Mouse (Mus musculus) lung, postnatal 4 days (tissue): ENCODE measurements around the gene Crabp1.

Source experiments
- DNase-seq, 2 experiments: peaks; one replicate each; pipeline ENCODE4 v3.0.0; 2021

Crabp1 gene

DNA sequence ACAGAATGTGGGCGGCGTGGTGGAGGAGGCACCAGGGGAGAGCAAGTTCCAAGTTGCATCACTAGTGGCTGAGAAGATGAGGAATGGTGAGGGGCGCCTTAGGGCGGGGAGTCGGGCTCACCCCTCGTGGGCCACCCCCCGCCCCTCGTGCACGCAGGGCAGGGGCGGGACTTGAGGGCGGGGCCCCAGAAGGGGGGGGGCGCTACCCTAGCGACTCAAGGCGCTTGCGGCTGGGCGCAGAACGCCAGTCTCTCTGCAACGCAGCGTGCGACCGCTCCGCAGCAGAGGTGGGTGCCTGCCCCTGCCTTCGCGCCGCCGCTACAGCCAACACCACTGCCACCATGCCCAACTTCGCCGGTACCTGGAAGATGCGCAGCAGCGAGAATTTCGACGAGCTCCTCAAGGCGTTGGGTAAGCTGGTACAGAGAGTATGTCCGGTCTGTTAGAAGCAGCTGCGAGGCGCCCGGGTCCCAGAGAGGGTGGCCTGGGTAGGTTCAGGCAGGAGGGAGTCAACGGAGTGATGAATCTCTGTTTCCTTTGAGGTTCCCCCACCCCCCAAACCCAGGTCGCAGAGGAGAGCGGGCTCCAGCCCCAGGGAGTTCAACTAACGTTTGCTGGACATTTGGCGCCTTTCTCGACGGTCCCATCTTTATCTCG lies at the start of gene Crabp1:
Gene Crabp1, plus strand, starts transcription at position 188 of the 657 bp plus-strand sequence.
- DNase-seq: peak in 1 of 2 experiments; percentile 28

DNA sequence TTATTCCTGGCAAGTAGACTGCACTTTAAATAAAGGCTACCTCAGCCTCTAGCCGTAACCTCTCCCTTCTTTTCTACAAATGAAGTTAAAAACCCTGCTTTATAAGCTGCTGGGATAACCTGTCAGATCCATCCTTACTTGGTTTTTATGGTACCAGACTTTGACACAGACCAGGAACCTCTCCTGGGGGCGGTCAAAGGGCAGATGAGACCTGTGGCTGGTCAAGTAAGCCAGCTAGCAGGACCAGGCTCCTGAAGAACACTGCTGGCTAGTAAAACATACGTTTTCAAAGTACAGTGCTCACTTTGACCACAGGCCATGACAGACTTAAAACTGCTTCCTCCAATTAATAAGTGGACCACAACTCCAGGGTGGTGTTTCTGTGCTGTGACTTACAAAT lies 48.8 kb upstream of the Crabp1 start:
- DNase-seq: no peak

DNA sequence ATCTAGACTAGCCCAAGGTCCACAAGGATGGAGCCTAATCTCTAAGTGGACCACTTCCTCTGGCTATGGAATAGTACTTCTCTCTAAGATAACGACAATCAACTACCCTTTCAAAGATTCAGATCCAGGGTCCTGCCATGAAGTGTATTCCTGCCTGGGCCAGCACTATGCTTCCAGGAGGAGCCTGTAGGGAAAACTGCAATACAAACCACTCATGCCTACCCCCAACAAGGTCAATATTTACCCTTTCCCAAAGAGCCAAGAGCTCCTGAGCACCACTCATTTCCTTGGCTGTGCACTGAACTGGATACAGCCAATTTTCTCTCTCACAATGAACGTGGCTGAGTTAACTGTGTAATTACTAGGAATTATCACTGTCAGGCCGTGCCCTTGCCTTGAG lies 47.0 kb upstream of the Crabp1 start:
- no peak for DNase-seq

DNA sequence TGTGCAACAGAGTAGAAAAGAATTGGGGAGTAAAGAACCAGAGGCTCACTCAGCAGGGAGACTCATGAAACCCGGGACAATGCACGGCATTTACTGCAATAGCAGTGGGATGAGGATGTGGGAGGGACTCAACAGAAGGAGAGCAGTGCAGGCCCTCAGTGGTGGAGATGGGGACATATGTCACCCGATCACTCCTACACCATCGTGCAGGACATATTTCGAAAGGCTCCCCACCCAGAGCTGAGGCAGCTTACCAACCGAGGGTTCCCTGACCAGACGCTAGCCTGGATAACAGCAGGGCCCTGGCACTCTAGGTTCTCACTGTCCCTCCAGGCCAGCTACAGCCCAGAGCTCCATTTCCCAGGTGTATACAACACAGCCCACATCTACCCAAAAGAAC lies 42.4 kb upstream of the Crabp1 start:
- DNase-seq: no peak

DNA sequence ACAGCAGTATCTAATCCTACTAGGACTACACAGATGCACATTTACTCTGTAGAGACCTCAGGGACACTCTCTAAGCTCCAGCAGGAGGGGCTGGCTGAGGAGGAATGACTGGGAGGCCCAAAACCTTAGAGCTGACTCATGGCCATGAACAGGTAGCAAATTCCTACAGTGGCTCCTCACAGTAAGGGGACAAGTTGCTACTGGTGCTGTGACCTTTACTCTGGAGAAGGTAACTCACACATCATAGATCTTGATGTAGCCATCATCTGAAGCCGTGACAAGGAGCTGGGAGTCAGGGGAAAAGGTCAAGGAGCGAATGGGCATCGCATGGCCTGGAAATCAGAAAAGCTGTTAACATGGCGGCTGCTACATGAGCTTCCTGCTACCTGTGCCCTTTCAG lies 42.0 kb upstream of the Crabp1 start:
- DNase-seq: no peak

DNA sequence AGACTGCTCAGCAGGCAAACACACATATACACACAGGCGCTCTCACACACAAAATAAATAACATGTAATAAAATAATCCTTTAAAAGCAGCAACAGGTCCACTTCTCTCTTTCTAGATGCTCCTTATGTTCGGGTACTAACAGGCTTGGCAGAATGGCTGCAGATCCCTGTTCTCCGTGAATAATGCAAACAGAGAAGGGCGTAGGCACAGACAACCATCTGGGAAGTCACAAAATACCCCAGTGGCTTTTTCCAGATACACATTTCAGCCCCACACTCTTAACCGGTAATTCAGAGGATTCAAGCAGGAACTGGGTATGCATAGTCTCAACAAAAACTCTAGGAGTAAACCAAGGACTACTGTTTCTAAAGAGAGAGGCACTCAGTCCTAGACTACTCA lies 38.2 kb upstream of the Crabp1 start:
- DNase-seq: no peak

DNA sequence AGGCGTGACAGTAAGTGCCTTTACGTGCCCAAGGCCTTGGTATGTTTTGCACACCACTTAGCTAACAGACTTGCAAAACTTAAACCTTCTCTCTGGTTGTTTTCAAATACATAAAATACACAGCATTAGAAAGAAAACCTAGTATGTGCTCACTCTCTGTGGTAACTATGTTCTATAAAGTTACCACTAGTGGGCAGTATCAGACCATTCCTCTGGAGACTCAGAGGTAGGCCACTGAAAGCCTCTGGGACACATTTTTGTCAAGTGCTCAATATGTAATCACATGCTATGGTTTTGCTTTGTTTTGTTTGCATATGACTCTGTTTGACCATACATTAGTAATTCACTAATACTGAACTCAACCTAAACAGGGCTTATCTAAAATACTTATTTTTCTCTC lies 32.4 kb upstream of the Crabp1 start:
- no peak for DNase-seq

DNA sequence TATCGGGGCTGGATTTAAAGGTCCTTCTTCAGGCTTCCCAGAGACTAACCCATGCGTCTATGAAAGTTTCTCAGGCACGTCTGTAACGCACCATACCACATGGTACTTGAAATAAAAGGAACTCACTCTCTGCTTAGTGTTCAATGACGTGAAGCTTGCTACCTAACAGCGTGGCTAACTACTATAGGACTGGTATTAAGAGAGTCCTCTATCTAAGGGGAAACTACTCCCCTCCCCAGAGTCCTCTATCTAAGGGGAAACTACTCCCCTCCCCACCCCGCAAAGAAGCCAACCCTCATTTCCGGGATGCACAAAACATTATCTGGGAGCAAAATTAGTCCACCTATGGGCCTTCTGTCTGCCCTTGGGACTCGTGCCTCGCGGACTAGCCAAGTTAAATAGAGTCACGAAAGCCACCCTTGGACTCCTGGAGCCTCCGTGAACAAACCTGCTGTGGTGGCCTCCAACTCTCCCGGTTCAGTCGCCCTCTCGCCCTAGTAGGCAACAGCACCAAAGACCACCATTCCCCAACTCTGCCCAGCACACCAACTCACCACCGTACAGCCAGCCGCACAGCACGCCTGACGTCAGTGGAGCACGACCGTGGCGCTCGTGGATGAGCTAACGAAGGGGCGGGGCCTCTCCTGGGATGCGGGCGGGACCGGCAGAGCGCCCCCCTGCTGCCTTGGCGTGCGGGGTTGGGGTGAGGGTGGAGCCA lies 30.5 kb upstream of the Crabp1 start, which contains the start of gene Wdr61:
Gene Wdr61, minus strand, starts transcription at position 599 of the 718 bp plus-strand sequence.
- peak; percentile 97 to 99 for DNase-seq

DNA sequence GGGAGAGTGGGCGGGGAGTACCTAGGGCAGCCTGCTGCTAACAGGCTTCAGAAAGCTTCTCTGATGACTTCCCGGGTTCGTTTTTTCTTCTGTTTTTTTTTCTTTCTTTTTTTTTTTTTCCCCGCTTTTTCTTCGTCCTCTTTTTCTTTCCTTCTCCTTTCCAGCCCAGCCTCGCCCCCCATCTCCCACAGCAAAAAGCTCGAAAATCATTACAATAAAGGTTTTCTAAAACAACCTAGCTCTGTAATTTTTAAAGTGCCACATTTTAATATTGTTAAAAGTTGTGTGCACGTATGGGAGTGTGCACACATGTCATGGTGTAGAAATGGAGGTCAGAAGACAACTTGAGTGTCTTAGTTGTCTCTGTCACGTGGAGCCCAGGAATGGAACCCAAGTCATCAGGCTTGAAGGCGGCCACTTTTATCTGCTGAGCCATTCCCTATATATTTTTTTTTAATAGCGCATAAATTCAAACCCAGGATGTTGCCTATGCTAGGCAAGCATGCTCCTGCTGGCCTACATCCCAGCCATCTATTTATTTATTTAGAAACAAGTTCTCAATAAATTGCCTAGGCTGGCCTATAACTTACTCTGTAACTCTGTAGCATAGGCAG lies 29.8 kb upstream of the Crabp1 start:
- DNase-seq: no peak

DNA sequence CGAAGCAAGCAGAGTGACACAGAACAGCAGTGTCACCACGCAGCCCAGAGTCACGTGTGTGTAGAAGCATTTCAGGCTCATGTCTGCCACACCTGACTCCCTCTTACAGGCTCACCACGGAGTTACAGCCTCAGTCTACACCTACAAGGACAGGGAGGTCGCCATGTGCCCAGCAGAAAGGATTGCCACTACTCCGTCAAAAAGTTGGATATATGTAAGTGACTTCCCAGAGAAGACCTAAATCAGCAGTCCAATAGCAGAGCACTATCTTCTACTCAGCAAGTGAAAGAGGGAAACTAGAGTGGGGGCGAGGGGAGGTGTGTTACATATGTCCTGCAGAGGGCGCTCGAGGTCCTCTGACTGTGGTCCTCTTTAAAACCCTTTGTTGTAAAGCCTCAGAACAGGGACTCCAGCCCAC lies 28.3 kb upstream of the Crabp1 start:
- peak in 1 of 2 experiments; percentile 52 for DNase-seq

DNA sequence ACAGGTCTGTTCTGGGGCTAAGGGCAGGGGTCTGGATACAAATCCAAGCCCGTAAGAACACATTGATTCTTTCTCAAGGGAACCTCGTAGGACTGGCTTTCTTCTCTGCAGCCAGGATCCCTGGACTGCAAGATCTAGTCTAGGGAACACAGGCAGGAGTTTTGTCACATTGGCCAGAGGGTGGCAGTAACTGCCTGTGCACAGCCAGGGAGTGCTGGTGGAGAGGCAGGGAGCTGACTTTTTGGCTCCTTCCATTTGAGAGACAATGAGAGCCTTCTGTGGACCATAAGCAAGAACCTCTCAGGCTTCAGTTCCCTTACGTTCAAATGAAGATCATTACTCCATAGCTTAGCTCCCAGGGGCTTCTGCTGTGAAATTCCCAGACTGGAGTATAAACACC lies 26.2 kb upstream of the Crabp1 start:
- peak; percentile 53 to 62 for DNase-seq

DNA sequence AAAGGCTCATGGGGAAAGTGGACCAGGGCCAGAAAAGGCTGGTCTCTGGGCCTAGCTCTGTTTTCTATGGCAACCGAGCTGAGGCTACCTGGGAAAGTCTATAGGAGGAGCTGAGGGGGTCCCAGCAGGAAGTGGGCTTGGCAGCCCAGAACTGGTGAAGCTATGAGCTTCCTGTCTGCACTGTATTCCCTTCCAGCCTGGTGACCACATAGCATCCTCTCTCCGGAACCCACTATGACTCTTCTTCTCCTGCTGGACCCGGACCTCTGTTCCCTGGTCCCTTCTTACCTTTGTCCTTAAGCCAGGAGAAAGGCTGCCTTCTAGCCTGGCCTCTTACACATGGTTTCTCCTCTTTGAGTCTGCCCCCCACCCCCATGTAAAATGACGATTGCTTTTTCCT lies 20.7 kb upstream of the Crabp1 start:
- no peak for DNase-seq

DNA sequence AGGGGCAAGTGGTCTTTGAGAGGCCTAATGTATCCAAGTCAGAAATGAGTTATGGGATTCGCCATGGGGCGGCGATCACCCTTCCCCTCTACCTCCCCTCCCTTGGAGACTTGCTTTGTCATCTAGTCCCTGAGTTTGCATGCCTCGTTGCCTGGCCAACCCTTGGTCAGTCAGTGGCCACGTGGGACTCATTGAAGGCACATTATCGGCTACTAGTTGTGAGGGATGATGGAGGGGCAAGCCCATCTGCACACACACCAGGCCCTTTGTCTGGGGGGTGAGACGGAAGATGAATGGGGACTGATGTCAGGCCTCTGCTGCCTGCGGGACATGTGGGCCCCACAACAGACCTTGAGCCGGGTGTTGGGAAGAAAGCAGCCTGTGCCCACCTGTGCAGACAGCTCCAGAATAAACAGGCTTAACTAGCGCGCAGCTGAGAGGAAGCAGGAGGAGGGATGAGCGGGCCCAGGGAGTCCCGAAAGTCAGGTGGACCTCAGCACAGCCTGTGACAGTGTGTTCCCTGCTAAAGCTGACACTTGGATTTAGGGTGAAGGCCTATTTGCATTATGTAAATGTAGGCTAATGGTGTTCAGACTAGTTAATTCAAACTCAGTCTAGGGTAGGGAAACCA lies 18.7 kb upstream of the Crabp1 start:
- no peak for DNase-seq

DNA sequence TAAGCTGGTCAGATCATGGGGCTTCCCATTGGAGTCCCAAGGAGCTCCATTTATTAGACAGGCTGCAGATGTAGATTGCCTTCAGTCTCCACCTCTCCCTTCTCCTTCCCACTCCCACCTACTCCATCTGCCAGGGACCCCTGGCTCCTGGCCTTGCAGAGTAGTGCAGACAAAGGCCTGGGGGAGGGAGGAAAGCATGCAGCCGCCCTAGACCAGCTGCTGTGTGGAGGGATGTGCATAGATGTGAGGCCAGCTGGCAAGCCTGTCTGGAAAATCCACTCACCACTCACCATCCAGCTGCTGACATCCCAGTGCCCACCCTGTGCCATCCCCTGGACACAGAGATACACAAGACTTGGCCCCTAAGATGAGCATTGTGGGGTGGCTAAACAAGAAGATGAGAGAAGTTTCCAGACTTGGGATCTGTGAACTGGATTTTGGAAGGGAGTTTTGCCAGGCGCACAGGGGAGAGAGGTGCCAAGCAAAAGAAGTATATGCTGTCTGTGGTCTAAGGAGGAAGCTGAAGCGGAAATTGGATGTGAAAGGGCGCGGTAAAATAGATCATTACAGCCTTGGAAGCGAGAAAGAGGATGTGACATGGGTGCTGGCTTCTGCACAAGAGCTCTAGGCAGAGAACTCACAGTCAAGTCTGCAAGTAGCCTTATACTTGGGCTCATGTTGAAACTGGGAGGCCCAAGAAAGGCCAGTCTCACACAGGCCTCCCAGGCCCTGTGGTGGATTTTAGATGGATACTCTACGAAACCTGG lies 14.2 kb upstream of the Crabp1 start:
- DNase-seq: peak in 1 of 2 experiments; percentile 37

DNA sequence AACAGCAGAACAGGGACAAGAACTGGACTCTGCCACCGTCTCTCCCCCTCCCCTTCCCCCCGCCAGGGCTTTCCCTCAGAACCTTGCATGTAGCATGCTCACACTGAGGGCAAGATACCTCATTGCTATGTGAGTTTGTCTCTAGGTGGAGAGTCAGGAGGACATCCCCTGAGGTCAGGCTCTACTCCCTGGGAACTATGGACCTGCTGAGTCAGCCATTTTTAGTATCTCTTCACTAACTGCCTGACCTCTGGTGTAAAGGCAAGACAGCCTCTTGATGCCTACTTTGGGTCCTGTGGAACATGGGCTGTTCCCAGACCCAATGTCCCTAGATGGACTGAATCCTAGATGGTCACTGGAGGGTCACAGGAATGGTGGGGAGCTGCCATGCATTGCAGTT lies 12.9 kb upstream of the Crabp1 start:
- no peak for DNase-seq

DNA sequence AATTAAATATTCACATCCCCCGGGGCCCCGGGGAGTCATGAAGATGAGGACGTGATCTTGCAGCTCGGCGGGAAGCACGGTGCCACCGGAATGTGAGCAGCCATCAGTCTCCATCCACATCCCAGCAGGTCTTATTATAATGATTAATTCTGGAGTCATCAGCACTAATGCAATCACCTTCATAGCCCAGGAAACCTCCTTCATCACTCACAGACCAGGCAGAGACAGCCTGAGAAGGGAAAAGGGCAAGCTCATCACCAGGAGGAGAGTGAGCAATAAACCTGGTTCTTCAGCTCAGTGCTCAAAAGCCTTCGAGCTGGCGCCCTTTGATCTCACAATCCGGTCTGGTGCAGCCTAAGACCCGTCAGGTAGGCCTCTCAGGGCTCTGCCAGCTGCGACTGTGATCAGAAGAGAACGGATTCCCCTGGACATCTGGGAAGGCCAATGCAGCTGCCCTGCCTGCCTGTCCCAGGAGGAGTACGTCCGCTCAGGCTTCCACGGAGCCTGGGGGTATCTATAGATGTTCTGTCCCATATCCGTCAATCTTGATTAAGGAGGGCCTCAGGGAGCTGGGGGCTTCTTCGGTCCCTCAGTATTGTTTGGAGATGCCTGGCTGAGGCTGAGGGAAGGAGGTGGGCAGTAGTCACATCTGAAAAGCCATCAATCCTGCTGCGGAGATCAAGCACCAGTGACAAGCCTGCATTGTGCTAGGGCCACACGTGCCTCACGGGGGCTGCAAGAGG lies 12.2 kb upstream of the Crabp1 start:
- no peak for DNase-seq

DNA sequence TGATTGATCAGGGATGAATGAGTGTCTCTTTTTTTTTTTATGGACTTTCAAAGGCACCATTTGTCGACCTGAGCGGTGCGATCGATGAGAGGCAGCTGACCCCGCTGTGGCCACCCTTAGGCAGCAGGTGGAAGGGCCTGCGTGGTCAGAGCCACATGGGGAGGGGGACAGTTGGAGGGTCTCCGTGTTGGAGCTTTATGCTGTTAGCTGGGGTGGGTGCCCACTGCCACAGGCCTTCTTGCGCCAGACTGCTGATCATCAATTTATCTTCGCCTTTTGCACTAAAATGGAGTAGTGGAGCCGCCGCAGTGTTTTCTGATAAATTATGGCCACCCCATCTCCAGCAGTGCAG lies 11.6 kb upstream of the Crabp1 start:
- no peak for DNase-seq

DNA sequence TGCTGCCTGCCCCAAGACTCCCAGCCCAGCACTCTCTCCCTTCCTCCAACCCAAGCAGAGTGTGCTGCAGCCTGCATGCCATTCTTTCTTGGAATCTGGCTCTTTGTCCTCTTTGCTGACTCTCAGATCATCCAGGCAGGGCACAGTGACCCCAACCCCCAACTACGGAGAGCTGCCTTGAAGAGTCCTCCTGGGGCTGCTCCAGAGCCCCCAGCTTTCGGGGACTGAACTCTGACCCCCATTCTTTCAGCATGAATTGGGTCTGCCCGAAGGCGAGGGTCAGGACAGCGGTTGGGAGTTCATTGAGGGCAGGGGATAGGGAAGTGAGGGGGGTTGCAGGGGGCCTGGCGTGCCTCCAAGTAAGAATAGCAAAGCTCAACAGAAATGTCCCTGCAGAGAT lies 5.0 kb upstream of the Crabp1 start:
- DNase-seq: peak in 1 of 2 experiments; percentile 31

DNA sequence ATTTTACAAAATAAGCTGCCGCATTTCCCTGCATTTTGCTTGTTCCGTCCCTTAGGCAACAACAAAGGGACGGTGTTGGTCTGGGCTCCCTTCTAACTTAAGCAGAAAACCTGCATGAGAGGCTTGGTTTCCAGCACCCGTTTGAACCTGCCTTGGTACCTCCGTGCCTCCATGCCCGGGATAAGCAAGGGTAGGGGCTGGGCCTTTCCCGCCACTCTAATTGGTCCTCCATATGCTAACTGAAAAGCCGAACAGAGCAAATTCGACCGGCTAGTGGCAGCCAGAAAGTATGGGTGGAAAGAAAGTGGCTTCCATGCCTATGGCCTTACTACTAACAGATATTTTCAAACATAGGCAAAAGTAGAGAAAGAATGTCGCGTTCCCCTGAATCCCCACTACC lies 457 bp upstream of the Crabp1 start:
- DNase-seq: no peak

DNA sequence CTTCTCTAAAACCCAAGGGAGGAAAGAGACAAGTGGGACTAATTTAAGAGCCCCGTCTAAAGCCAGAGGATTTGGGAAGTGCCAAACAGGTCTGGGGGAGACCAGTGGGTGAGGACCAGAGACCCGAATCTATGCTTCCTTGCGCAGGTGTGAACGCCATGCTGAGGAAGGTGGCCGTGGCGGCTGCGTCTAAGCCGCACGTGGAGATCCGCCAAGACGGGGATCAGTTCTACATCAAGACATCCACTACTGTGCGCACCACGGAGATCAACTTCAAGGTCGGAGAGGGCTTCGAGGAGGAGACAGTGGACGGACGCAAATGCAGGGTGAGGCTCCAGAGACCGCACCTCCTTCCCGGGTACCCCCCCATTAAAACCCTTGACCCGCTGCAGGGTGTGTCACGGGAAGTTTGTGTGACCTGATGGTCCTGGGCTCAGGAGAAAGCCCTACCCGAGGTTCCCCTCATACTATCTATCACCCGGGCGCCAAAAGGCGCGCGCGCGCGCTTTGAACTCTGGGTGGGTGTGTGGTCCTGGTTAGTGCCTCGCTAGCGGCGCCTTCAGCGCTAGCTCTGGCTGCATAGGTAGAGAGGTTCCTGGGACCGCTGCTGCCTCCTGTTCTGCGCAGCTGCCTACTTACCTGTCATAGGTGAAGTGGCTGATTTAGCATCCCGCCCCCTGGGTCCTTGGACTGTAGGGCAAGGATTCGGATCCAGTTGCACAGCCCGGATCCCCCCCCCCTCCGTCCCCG lies 963 bp downstream of the Crabp1 start:
- no peak for DNase-seq

DNA sequence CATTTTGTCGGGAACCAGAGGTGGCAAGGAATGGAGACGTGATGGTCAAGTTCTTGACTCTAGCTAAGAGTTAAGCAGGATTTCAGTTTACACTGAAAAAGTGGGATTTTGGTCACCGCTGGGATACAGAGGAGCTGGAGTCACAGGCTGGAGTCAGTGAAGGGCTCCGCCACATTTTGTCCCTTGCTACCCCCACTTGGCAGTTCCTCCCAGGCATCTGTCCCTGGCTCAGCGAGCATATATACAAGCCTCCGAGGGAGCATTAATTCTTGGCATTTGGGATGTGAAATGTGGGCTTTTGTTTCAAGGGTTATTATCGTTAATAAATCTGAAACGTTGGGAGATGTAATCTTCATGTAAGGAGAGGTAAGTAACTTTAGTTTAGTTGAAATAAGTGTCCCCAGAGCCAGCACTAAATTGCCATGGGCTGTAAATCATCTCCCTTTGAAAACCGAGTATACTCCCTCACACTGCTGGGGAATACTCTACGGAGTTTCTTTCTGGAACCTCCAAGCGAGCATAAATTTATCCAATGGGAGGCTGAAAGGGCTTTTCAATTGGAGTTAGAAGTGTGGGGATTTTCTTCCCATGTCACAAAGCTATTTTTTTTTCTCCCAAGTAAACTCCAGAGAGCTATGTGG lies 5.7 kb downstream of the Crabp1 start:
- no peak for DNase-seq
